Mouse (Mus musculus) embryonic facial prominence, embryonic 11.5 days (tissue): ENCODE measurements around the gene Itprid1. TPM values are rescaled to one million over a fixed set of nuclear protein-coding genes. Genes with fewer than 3 reads are reported as not detected.
A peak's percentile ranks its signal among the peaks of the same experiment; 100 is the strongest.

Experiments used
- ATAC-seq: fragments of 200-750 bp; cut with Nextera tagmentation; replicated peaks from 2 replicates; pipeline ENCODE4 v1.8.0; 2017; ENCODE audit warnings: low read depth; ENCODE audit not compliant: insufficient number of reproducible peaks, low FRiP score, low TSS enrichment
- DNase-seq: peaks from one replicate; pipeline ENCODE4 v3.0.0-alpha.2; 2015; ENCODE audit warnings: low spot score
- H3K27ac ChIP-seq: fragments of 300-500 bp; sonication (generic); replicated peaks from 2 replicates; pipeline ENCODE4 v1.5.1; 2014; ENCODE audit warnings: mild to moderate bottlenecking, low read depth, low read length, control low read depth
- H3K27me3 ChIP-seq: fragments of 300-500 bp; sonication (generic); 2 replicates; pipeline ENCODE4 v1.6.1; 2014; ENCODE audit warnings: mild to moderate bottlenecking, low read length, moderate library complexity, mixed read lengths; ENCODE audit not compliant: control insufficient read depth, insufficient read depth
- H3K36me3 ChIP-seq: fragments of 300-500 bp; sonication (generic); replicated peaks from 2 replicates; pipeline ENCODE4 v1.6.1; 2014; ENCODE audit warnings: low read depth, mild to moderate bottlenecking, low read length, moderate library complexity, mixed read lengths; ENCODE audit not compliant: control insufficient read depth, insufficient read depth
- H3K4me1 ChIP-seq: fragments of 300-500 bp; sonication (generic); 2 replicates; pipeline ENCODE4 v1.6.1; 2014; ENCODE audit warnings: low read length, mixed read lengths; ENCODE audit not compliant: control insufficient read depth, insufficient read depth
- H3K4me2 ChIP-seq: fragments of 300-500 bp; sonication (generic); 2 replicates; pipeline ENCODE4 v1.6.1; 2014; ENCODE audit warnings: low read depth, mild to moderate bottlenecking, control low read depth, low read length, moderate library complexity
- H3K4me3 ChIP-seq: fragments of 300-500 bp; sonication (generic); 2 replicates; pipeline ENCODE4 v1.5.1; 2014; ENCODE audit warnings: low read depth, low read length, control low read depth
- H3K9ac ChIP-seq: fragments of 300-500 bp; sonication (generic); replicated peaks from 2 replicates; pipeline ENCODE4 v1.6.1; 2014; ENCODE audit warnings: mild to moderate bottlenecking, control low read depth, low read length
- H3K9me3 ChIP-seq: fragments of 300-500 bp; sonication (generic); replicated peaks from 2 replicates; pipeline ENCODE4 v1.6.1; 2016; ENCODE audit warnings: mild to moderate bottlenecking, low read length, inconsistent platforms, mixed read lengths; ENCODE audit not compliant: control insufficient read depth
- WGBS: fragments of 180-500 bp; shearing (Covaris S2); extraction: QIAGEN DNeasy Blood & Tissue Kit; methylation state at CpG from one replicate; pipeline ENCODE4 v1.1.7; 2014; 5-methylcytosine and 5-hydroxymethylcytosine counted together
- polyA plus RNA-seq: library from polyadenylated mRNA; unstranded; fragments of >200 nt; fragmentation: Nextera tagmentation; extraction: Ambion mirVana; gene quantifications from 2 replicates; pipeline ENCODE4 v1.2.1, GENCODE M21; 2014

Gene Itprid1
- polyA plus RNA-seq, 1 experiment from 2014 or later: 0.07 TPM

DNA sequence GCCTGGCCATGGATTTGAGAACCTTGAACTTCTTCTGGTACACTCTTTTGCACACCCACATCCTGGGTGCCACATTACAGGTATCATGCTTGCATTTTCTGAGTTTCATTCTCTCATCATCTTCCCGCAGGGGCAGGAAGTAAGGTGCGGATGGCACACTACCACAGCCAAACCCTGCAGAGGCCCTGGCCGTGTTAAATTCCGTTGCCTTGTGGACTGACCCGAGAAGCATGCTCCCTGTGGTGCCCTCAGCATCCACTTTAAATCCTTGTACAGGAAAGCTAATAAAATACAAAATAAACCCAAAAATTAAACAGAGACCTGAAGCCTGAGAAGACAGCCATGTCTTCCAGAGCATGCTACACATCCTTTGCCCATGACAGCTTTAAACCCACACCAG is 82.5 kb downstream of the Itprid1 start:
- no peak overlapping the region for H3K4me3 ChIP-seq
- ATAC-seq: no peak

GRCm38 (mm10) chr6:55920282-55920720 is 83.6 kb downstream of the Itprid1 start:
- no peak overlapping the region for H3K4me3 ChIP-seq
- WGBS: 69% methylated on average over 3 of the region's 3 CpGs
- H3K4me1 ChIP-seq: no peaks in the 10 kb centered on the region
- no peak for DNase-seq
- no peaks in the 10 kb centered on the region for H3K27me3 ChIP-seq
- no peak for ATAC-seq
- no peak overlapping the region for H3K4me2 ChIP-seq
- no peaks in the 10 kb centered on the region for H3K9me3 ChIP-seq
- H3K36me3 ChIP-seq: no peaks in the 10 kb centered on the region
- H3K27ac ChIP-seq: no peak overlapping the region
- no peak overlapping the region; the same call in 1 of the 2 replicates for H3K9ac ChIP-seq

More for the DNA sequence above, 82.5 kb downstream of the Itprid1 start:
- no peak for DNase-seq
- H3K27me3 ChIP-seq: no peaks in the 10 kb centered on the region
- H3K9ac ChIP-seq: no peak overlapping the region
- H3K4me2 ChIP-seq: no peak overlapping the region
- no peaks in the 10 kb centered on the region for H3K9me3 ChIP-seq
- WGBS: 79% methylated on average over 5 of the region's 5 CpGs
- H3K36me3 ChIP-seq: no peaks in the 10 kb centered on the region
- no peaks in the 10 kb centered on the region for H3K4me1 ChIP-seq
- no peak overlapping the region for H3K27ac ChIP-seq

- H3K4me2 ChIP-seq: no peak overlapping the region
- 85% methylated on average over 4 of the region's 4 CpGs for WGBS
- no peak overlapping the region for H3K4me3 ChIP-seq
- H3K36me3 ChIP-seq: no peaks in the 10 kb centered on the region
- H3K9me3 ChIP-seq: no peaks in the 10 kb centered on the region
- DNase-seq (no peak), ATAC-seq (no peak)
- no peak overlapping the region for H3K9ac ChIP-seq
- H3K4me1 ChIP-seq: no peaks in the 10 kb centered on the region
- H3K27ac ChIP-seq: no peak overlapping the region
- H3K27me3 ChIP-seq: no peaks in the 10 kb centered on the region
These were observed 84.4 kb downstream of the Itprid1 start for GRCm38 (mm10) chr6:55920866-55921630.

DNA sequence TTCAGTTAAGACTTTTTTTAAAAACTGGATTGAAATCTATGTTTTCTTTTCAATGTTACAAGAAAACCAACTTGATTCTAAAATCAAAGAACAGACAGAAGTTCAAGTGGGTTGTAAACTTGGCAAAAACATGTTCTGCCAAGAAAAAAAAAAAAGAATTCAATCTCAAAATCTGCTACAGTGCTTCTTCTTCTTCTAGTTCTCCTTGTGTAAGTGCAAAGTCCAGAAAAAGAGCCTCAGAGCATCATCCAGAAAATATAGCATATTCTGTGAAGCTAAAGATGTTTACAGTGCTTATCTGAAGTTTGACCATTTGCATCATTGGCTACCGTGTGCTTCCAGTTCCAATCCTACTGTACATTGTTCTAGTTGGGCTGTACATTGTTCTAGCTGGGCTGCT is 108.0 kb downstream of the Itprid1 start:
- DNase-seq (no peak), ATAC-seq (no peak)
- Histone ChIP-seq H3K4me2 (no peak overlapping the region), H3K4me1 (no peaks in the 10 kb centered on the region), H3K9me3 (no peaks in the 10 kb centered on the region), H3K27me3 (no peaks in the 10 kb centered on the region), H3K36me3 (no peaks in the 10 kb centered on the region), H3K27ac (no peak overlapping the region), H3K4me3 (no peak overlapping the region), H3K9ac (no peak overlapping the region)
- WGBS: 97% methylated on average over 1 of the region's 1 CpGs

DNA sequence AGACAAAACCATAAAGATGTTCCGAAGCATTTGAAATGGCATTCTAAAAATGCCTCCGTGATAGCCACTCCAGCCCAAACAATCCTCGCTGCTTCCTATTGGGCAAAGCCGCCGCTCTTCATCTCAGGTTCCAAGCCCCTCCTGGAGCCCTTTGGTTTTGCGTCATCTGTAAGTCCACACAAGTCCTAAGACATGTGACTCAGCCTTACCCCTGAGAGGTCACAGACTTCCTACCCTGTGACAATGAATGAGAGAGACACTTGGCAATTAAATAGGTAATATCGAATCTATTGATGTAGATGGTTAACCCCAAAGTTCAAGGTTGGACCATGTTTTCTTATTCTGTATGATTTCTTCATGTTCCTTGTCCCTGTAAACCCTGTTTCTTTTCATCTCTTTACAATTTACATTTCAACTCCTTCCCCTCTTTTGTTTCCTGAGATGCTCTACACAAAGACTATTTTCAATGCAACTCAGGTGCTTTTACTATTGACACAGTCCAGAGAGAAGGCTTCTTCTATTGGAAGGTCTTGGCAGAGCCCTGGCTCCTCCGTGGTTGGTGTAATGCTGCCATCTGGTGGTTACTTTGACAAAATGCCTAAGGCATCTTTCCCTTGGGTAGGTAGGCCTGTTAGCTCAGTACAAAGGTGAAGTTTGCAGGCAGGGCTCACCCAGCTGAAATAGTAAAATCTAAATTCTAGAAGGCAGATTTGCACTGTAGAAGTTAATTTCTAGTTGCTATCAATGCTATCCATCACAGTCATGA is 113.8 kb downstream of the Itprid1 start:
- WGBS: 68% methylated on average over 8 of the region's 8 CpGs
- Histone ChIP-seq H3K27ac (no peak overlapping the region), H3K4me1 (no peaks in the 10 kb centered on the region), H3K27me3 (no peaks in the 10 kb centered on the region), H3K9ac (no peak overlapping the region), H3K4me2 (no peak overlapping the region), H3K9me3 (no peaks in the 10 kb centered on the region), H3K4me3 (no peak overlapping the region), H3K36me3 (no peaks in the 10 kb centered on the region)
- ATAC-seq: peak; percentile 76; the same call in 1 of the 2 replicates
- DNase-seq: peak; percentile 81

DNA sequence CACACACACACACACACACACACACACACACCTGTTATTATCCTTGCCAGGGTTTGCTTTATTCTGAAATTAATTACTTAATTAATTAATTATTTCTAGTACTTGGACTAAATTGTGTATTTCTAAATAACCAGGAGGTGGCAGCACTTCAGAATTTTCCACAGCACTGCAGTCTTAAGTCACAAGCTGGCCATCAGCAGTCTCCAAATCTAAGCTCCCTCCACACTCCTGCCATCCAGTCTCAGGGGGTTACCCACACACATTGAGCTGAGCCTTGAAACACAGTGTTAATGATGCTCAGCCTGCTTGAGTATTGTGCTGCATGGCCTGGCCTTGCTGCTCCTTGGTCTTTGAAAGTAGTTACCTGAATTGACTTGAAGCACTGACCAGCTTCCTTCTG is 136.3 kb downstream of the Itprid1 start:
- no peak; the same call in 1 of the 2 replicates for ATAC-seq
- H3K9me3 ChIP-seq: no peaks in the 10 kb centered on the region
- no peaks in the 10 kb centered on the region for H3K36me3 ChIP-seq
- no peaks in the 10 kb centered on the region for H3K27me3 ChIP-seq
- no peak overlapping the region for H3K9ac ChIP-seq
- no peak overlapping the region for H3K4me2 ChIP-seq
- peak; percentile 63 for DNase-seq
- no peaks in the 10 kb centered on the region for H3K4me1 ChIP-seq
- no peak overlapping the region for H3K27ac ChIP-seq
- no peak overlapping the region for H3K4me3 ChIP-seq

DNA sequence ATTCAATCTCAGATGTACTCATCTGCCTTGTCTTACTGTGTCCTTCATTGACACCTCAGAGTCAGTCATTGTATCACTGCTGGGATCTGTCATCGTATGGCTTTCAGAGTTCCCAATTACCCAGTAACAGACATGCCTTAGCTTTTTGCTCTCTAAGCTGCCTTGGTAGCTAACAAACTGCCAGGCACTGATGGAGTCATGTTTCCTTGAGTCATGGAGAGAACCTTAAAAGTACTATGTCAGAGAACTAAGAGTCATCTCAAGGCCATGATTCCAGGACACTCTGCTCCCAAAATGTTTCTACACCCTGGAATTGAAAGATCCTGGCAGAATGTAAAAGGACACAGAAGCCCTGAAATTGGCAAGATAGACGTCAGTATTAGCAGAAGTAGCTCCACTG is 143.1 kb downstream of the Itprid1 start:
- no peaks in the 10 kb centered on the region for H3K4me1 ChIP-seq
- H3K27ac ChIP-seq: no peak overlapping the region
- H3K36me3 ChIP-seq: no peaks in the 10 kb centered on the region
- H3K27me3 ChIP-seq: no peaks in the 10 kb centered on the region
- DNase-seq: no peak
- H3K4me2 ChIP-seq: no peak overlapping the region
- no peak for ATAC-seq
- H3K4me3 ChIP-seq: no peak overlapping the region
- WGBS: 86% methylated on average over 2 of the region's 2 CpGs
- H3K9ac ChIP-seq: no peak overlapping the region
- no peaks in the 10 kb centered on the region for H3K9me3 ChIP-seq

DNA sequence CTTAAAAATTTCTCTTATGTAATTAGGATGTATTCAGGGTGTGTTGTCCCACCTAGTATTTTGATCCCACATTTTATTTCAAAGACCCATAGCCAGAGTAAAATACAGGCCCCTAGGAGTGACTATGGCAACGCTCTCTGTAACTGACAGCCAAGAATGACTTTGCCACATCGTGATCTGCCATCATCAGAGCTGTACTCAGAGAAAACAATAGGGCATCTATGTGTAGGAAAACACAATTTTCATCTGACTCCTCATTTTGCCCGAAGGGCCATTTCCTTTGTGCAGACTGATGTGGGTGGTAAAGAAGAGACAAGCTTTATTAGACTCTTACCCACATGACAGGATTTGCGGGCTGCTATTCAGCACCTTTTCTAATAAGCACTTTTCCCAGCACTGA is 172.0 kb downstream of the Itprid1 start:
- ATAC-seq (no peak), DNase-seq (no peak)
- Histone ChIP-seq H3K4me3 (no peak overlapping the region), H3K9ac (no peak overlapping the region), H3K9me3 (no peaks in the 10 kb centered on the region), H3K27me3 (no peaks in the 10 kb centered on the region), H3K4me2 (no peak overlapping the region), H3K4me1 (no peaks in the 10 kb centered on the region), H3K36me3 (no peaks in the 10 kb centered on the region), H3K27ac (no peak overlapping the region)
- WGBS: 49% methylated on average over 4 of the region's 4 CpGs
